Mouse (Mus musculus): ENCODE measurements around the gene Ly6g. TPM values are rescaled to one million over a fixed set of nuclear protein-coding genes. Genes with fewer than 3 reads are reported as not detected.
"Not testable (repeated sequence)": the region's sequence is repeated elsewhere in the genome, so short reads cannot be mapped to it uniquely, and the experiment has no call there.

Ly6g gene
- polyA plus RNA-seq (2015; fragmentation: Nextera tagmentation; extraction: Ambion mirVana) = not detected in 2 replicates

GRCm38 (mm10) chr15:75154940-75155339, at the start of gene Ly6g:
Gene Ly6g (plus strand): TSS chr15:75155240.
- 88% methylated on average over 1 of the region's 1 CpGs for WGBS
- no peak for ATAC-seq (ENCODE audit: low FRiP score)
- Histone ChIP-seq H3K36me3 (no peaks in the 10 kb centered on the region), H3K4me3 (replicated peaks) (no peak within 1 kb of the TSS), H3K4me1 (no peaks in the 10 kb centered on the region), H3K9me3 (replicated peaks) (no peaks in the 10 kb centered on the region), H3K4me2 (no peak within 1 kb of the TSS), H3K27ac (replicated peaks) (no peak within 1 kb of the TSS), H3K27me3 (replicated peaks) (no peaks in the 10 kb centered on the region), H3K9ac (replicated peaks) (no peak within 1 kb of the TSS)

GRCm38 (mm10) chr15:75110424-75110823, 44.6 kb upstream of the Ly6g start:
- not testable (repeated sequence) for H3K4me3 ChIP-seq (replicated peaks); H3K27me3 ChIP-seq (replicated peaks); H3K36me3 ChIP-seq; ATAC-seq (ENCODE audit: low FRiP score); H3K9ac ChIP-seq (replicated peaks); H3K4me1 ChIP-seq; H3K4me2 ChIP-seq; H3K9me3 ChIP-seq (replicated peaks); H3K27ac ChIP-seq (replicated peaks)
- WGBS = 73% methylated on average over 2 of the region's 5 CpGs

GRCm38 (mm10) chr15:75111861-75112630, 43.0 kb upstream of the Ly6g start, which contains the start of gene Ly6c2:
Gene Ly6c2 (minus strand): TSS chr15:75111970.
- not testable (repeated sequence) for ATAC-seq (ENCODE audit: low FRiP score); H3K27me3 ChIP-seq (replicated peaks); H3K9me3 ChIP-seq (replicated peaks); H3K4me1 ChIP-seq; H3K4me2 ChIP-seq; H3K36me3 ChIP-seq; H3K9ac ChIP-seq (replicated peaks); H3K4me3 ChIP-seq (replicated peaks); H3K27ac ChIP-seq (replicated peaks)
- 75% methylated on average over 1 of the region's 1 CpGs for WGBS

- H3K27me3 ChIP-seq (replicated peaks) = no peaks in the 10 kb centered on the region
- H3K27ac ChIP-seq (replicated peaks) = no peak overlapping the region
- no peak for ATAC-seq (ENCODE audit: low FRiP score)
- no peak overlapping the region for H3K9ac ChIP-seq (replicated peaks)
- H3K36me3 ChIP-seq = no peaks in the 10 kb centered on the region
- H3K4me1 ChIP-seq = no peaks in the 10 kb centered on the region
- H3K4me3 ChIP-seq (replicated peaks) = no peak overlapping the region
- H3K9me3 ChIP-seq (replicated peaks) = no peaks in the 10 kb centered on the region
- no peak overlapping the region for H3K4me2 ChIP-seq
- 89% methylated on average over 2 of the region's 2 CpGs for WGBS
Measured at GRCm38 (mm10) chr15:75116525-75116924, 38.5 kb upstream of the Ly6g start.

GRCm38 (mm10) chr15:75117481-75117880, 37.6 kb upstream of the Ly6g start:
- H3K4me2 ChIP-seq; H3K36me3 ChIP-seq; H3K9me3 ChIP-seq (replicated peaks); H3K9ac ChIP-seq (replicated peaks); H3K4me3 ChIP-seq (replicated peaks); ATAC-seq (ENCODE audit: low FRiP score); H3K4me1 ChIP-seq; H3K27ac ChIP-seq (replicated peaks); H3K27me3 ChIP-seq (replicated peaks): not testable (repeated sequence)
- 92% methylated on average over 5 of the region's 5 CpGs for WGBS

- WGBS = 14% methylated on average over 5 of the region's 7 CpGs
Measured at GRCm38 (mm10) chr15:75118742-75119141, 36.3 kb upstream of the Ly6g start.

GRCm38 (mm10) chr15:75120066-75120465, 35.0 kb upstream of the Ly6g start:
- H3K27ac ChIP-seq (replicated peaks) = no peak overlapping the region
- no peaks in the 10 kb centered on the region for H3K27me3 ChIP-seq (replicated peaks)
- no peak for ATAC-seq (ENCODE audit: low FRiP score)
- no peaks in the 10 kb centered on the region for H3K36me3 ChIP-seq
- 14% methylated on average over 2 of the region's 2 CpGs for WGBS
- H3K4me1 ChIP-seq = no peaks in the 10 kb centered on the region
- no peaks in the 10 kb centered on the region for H3K9me3 ChIP-seq (replicated peaks)
- H3K4me3 ChIP-seq (replicated peaks) = no peak overlapping the region
- no peak overlapping the region for H3K9ac ChIP-seq (replicated peaks)
- H3K4me2 ChIP-seq = no peak overlapping the region

More at GRCm38 (mm10) chr15:75118742-75119141, 36.3 kb upstream of the Ly6g start:
- H3K4me1 ChIP-seq; H3K4me2 ChIP-seq; H3K9ac ChIP-seq (replicated peaks); ATAC-seq (ENCODE audit: low FRiP score); H3K27ac ChIP-seq (replicated peaks); H3K9me3 ChIP-seq (replicated peaks); H3K4me3 ChIP-seq (replicated peaks); H3K36me3 ChIP-seq; H3K27me3 ChIP-seq (replicated peaks): not testable (repeated sequence)

- H3K36me3 ChIP-seq; H3K4me3 ChIP-seq (replicated peaks); ATAC-seq (ENCODE audit: low FRiP score); H3K27ac ChIP-seq (replicated peaks); H3K4me1 ChIP-seq; H3K27me3 ChIP-seq (replicated peaks); H3K9ac ChIP-seq (replicated peaks); H3K9me3 ChIP-seq (replicated peaks); H3K4me2 ChIP-seq: not testable (repeated sequence)
- 90% methylated on average over 2 of the region's 2 CpGs for WGBS
Measured at GRCm38 (mm10) chr15:75132346-75132745, 22.7 kb upstream of the Ly6g start.

GRCm38 (mm10) chr15:75135090-75135783, 19.8 kb upstream of the Ly6g start:
- H3K27me3 ChIP-seq (replicated peaks); H3K4me2 ChIP-seq; ATAC-seq (ENCODE audit: low FRiP score); H3K4me3 ChIP-seq (replicated peaks); H3K9ac ChIP-seq (replicated peaks); H3K9me3 ChIP-seq (replicated peaks); H3K27ac ChIP-seq (replicated peaks); H3K4me1 ChIP-seq; H3K36me3 ChIP-seq: not testable (repeated sequence)
- WGBS = 89% methylated on average over 2 of the region's 2 CpGs

- not testable (repeated sequence) for H3K27me3 ChIP-seq (replicated peaks); ATAC-seq (ENCODE audit: low FRiP score); H3K9ac ChIP-seq (replicated peaks); H3K4me3 ChIP-seq (replicated peaks); H3K4me2 ChIP-seq; H3K27ac ChIP-seq (replicated peaks); H3K4me1 ChIP-seq; H3K9me3 ChIP-seq (replicated peaks); H3K36me3 ChIP-seq
- 69% methylated on average over 3 of the region's 3 CpGs for WGBS
Measured at GRCm38 (mm10) chr15:75137739-75138138, 17.3 kb upstream of the Ly6g start.

GRCm38 (mm10) chr15:75141812-75142360, 13.2 kb upstream of the Ly6g start:
- H3K27ac ChIP-seq (replicated peaks); H3K4me1 ChIP-seq; ATAC-seq (ENCODE audit: low FRiP score); H3K36me3 ChIP-seq; H3K9ac ChIP-seq (replicated peaks); H3K27me3 ChIP-seq (replicated peaks); H3K9me3 ChIP-seq (replicated peaks); H3K4me3 ChIP-seq (replicated peaks); H3K4me2 ChIP-seq: not testable (repeated sequence)
- WGBS = 50% methylated on average over 6 of the region's 6 CpGs

GRCm38 (mm10) chr15:75143735-75144134, 11.3 kb upstream of the Ly6g start:
- Histone ChIP-seq H3K4me3 (replicated peaks) (no peak overlapping the region), H3K4me2 (no peak overlapping the region), H3K4me1 (no peaks in the 10 kb centered on the region), H3K9me3 (replicated peaks) (no peaks in the 10 kb centered on the region), H3K27ac (replicated peaks) (no peak overlapping the region), H3K9ac (replicated peaks) (no peak overlapping the region), H3K27me3 (replicated peaks) (no peaks in the 10 kb centered on the region), H3K36me3 (no peaks in the 10 kb centered on the region)
- 72% methylated on average over 3 of the region's 3 CpGs for WGBS
- ATAC-seq (ENCODE audit: low FRiP score) = no peak

Measured in neural tube, embryonic 15.5 days (tissue).